Mouse (Mus musculus) olfactory bulb, adult 2 months (tissue): ENCODE results near the gene Fam69a.

ENCODE experiments used
- CTCF ChIP-seq: fragments of 200-500 bp; IDR thresholded peaks from 2 replicates; pipeline ENCODE4 v1.5.1; 2012; ENCODE audit warnings: low read depth, mild to moderate bottlenecking, low read length, moderate library complexity; ENCODE audit not compliant: insufficient read depth
- POLR2A ChIP-seq: fragments of 200-500 bp; IDR thresholded peaks from 2 replicates; pipeline ENCODE4 v1.6.1; 2012; ENCODE audit warnings: mild to moderate bottlenecking, low read depth, low read length, moderate library complexity; ENCODE audit not compliant: insufficient read depth

GRCm38 (mm10) chr5:107866127-107867126 lies 120.5 kb downstream of the Fam69a start:
- TF ChIP-seq CTCF (no peak), POLR2A (no peak)
